Mouse (Mus musculus): ENCODE data around the gene Tagap. TPM values are rescaled to one million over a fixed set of nuclear protein-coding genes. Genes with fewer than 3 reads are reported as not detected.

Tagap gene
- polyA plus RNA-seq, 1 experiment: 0.39 TPM

DNA sequence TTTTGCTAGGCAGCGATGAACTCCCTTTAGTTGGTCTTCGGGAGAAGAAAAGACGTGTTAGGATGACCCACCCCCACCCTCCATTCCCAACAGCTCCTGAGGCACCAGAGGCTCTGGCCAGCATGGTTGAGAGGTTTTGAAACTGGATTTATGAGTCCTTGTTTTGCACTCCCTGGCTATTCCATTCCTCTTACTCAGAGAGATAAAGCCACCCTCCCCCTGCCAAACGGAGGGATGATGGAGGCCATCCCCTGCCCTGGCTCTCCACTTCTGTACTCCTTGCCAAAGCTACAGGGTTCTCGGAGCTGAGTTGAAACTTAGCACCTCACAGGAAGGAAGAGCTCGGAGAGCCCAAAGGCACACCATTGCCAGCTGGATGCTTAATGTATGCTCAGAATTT is 26.6 kb upstream of the Tagap start:
- Histone ChIP-seq H3K4me1 (ENCODE audit: control insufficient read depth, insufficient read depth, low read length) (no peaks in the 10 kb centered on the region), H3K4me3 (replicated peaks; ENCODE audit: insufficient read depth, low read depth, low read length) (no peak overlapping the region), H3K27me3 (ENCODE audit: control insufficient read depth, insufficient read depth, low read length) (no peaks in the 10 kb centered on the region), H3K27ac (ENCODE audit: insufficient read depth, low read length) (no peak overlapping the region)
- TF ChIP-seq POLR2A (IDR thresholded peaks at IDR 0.05; ENCODE audit: borderline replicate concordance, insufficient read depth, low read length): no peak
- no peak for TF ChIP-seq CTCF (IDR thresholded peaks at IDR 0.05; ENCODE audit: borderline replicate concordance, insufficient read depth, low read depth, low read length)
- no peak for DNase-seq
- 68% methylated on average over 6 of the region's 6 CpGs for WGBS

DNA sequence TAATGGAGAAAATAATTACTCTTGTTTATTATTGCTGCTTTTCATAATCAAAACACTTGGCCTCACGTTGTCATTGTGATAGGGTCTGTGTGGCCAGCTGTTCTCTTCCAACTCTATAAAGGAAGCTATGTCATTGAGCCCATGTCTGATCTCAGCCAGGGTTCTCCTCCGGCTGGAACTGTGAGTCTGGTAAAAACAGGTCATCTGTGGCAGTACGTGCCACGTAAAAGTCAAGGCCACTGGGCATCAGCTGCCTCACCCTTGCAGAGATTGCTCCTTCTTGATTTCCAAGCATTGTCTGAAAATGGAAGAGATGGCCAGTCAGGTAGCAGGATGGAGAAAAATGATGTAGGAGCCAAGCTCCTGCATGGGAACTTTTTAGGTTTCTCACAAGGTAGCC is 25.8 kb upstream of the Tagap start:
- no peak for DNase-seq
- WGBS: 76% methylated on average over 4 of the region's 4 CpGs
- no peaks in the 10 kb centered on the region for H3K4me1 ChIP-seq (ENCODE audit: control insufficient read depth, insufficient read depth, low read length)
- H3K27ac ChIP-seq (ENCODE audit: insufficient read depth, low read length): no peak overlapping the region
- no peak overlapping the region for H3K4me3 ChIP-seq (replicated peaks; ENCODE audit: insufficient read depth, low read depth, low read length)
- no peak for TF ChIP-seq CTCF (IDR thresholded peaks at IDR 0.05; ENCODE audit: borderline replicate concordance, insufficient read depth, low read depth, low read length)
- TF ChIP-seq POLR2A (IDR thresholded peaks at IDR 0.05; ENCODE audit: borderline replicate concordance, insufficient read depth, low read length): no peak
- H3K27me3 ChIP-seq (ENCODE audit: control insufficient read depth, insufficient read depth, low read length): no peaks in the 10 kb centered on the region

DNA sequence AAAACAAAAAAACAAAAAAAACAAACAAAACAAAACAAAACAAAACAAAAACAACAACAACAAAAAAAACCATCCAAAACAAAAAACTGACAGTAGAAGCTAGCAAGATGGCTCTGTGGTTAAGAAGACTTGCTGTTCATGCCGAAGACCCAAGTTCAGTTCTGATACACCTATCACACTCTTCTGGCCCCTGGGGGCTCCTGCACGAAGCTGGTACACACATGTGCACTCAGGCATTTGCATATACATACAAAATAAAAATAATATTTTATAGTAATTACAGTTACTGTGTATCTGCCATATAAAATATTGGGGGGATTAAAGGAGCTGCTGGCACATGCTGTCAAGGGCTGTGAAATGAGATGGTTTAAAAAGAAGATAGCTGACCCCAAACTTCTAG is 24.3 kb upstream of the Tagap start:
- DNase-seq: no peak
- 91% methylated on average over 2 of the region's 2 CpGs for WGBS
- TF ChIP-seq POLR2A (IDR thresholded peaks at IDR 0.05; ENCODE audit: borderline replicate concordance, insufficient read depth, low read length): no peak
- TF ChIP-seq CTCF (IDR thresholded peaks at IDR 0.05; ENCODE audit: borderline replicate concordance, insufficient read depth, low read depth, low read length): no peak
- no peak overlapping the region for H3K27ac ChIP-seq (ENCODE audit: insufficient read depth, low read length)
- no peak overlapping the region for H3K4me3 ChIP-seq (replicated peaks; ENCODE audit: insufficient read depth, low read depth, low read length)
- no peaks in the 10 kb centered on the region for H3K27me3 ChIP-seq (ENCODE audit: control insufficient read depth, insufficient read depth, low read length)
- H3K4me1 ChIP-seq (ENCODE audit: control insufficient read depth, insufficient read depth, low read length): no peaks in the 10 kb centered on the region

DNA sequence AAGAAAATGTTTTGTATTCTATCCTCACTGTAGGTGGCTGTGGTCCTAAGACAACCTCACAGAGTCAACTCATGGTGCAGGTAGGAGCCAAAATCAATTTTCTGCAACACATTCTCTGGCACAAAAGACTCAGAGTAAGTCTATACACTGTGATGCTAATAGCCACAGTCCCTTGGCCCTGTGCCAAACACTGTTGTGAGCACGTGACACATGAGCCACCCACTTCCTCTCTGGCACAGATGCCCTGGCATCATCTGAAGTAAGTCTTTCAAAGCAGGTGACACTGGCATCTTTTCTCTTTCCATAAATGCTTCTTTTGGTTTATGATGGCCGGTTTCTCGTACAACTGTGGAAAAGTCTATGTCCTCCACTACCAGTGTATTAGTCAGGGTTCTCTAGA is 23.4 kb upstream of the Tagap start:
- Histone ChIP-seq H3K27ac (ENCODE audit: insufficient read depth, low read length) (no peak overlapping the region), H3K27me3 (ENCODE audit: control insufficient read depth, insufficient read depth, low read length) (no peaks in the 10 kb centered on the region), H3K4me3 (replicated peaks; ENCODE audit: insufficient read depth, low read depth, low read length) (no peak overlapping the region), H3K4me1 (ENCODE audit: control insufficient read depth, insufficient read depth, low read length) (no peaks in the 10 kb centered on the region)
- TF ChIP-seq CTCF (IDR thresholded peaks at IDR 0.05; ENCODE audit: borderline replicate concordance, insufficient read depth, low read depth, low read length) (no peak), POLR2A (IDR thresholded peaks at IDR 0.05; ENCODE audit: borderline replicate concordance, insufficient read depth, low read length) (no peak)
- 49% methylated on average over 3 of the region's 3 CpGs for WGBS
- DNase-seq: no peak

DNA sequence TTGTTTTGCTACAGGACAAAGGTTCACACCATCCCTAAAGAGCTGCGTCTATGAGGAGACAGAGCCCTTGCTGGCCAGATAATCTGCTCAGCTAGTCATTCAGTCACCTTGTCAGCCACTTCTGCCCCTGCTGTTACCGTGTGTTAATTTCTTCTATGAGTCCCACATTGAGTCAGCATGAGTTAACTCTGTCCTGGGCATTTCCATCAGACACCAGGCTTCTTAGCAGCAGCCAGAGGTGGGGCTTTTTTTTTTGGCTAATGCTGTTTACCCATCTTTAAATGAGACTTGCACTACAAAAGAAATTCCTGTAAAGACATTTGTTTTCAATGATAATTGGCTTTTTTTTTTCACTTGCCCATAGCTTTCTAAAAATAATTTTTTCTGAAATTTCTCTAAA is 20.8 kb upstream of the Tagap start:
- H3K4me1 ChIP-seq (ENCODE audit: control insufficient read depth, insufficient read depth, low read length): no peaks in the 10 kb centered on the region
- H3K27me3 ChIP-seq (ENCODE audit: control insufficient read depth, insufficient read depth, low read length): no peaks in the 10 kb centered on the region
- 36% methylated on average over 2 of the region's 2 CpGs for WGBS
- DNase-seq: no peak
- TF ChIP-seq POLR2A (IDR thresholded peaks at IDR 0.05; ENCODE audit: borderline replicate concordance, insufficient read depth, low read length): no peak
- no peak for TF ChIP-seq CTCF (IDR thresholded peaks at IDR 0.05; ENCODE audit: borderline replicate concordance, insufficient read depth, low read depth, low read length)
- H3K27ac ChIP-seq (ENCODE audit: insufficient read depth, low read length): no peak overlapping the region
- H3K4me3 ChIP-seq (replicated peaks; ENCODE audit: insufficient read depth, low read depth, low read length): no peak overlapping the region

DNA sequence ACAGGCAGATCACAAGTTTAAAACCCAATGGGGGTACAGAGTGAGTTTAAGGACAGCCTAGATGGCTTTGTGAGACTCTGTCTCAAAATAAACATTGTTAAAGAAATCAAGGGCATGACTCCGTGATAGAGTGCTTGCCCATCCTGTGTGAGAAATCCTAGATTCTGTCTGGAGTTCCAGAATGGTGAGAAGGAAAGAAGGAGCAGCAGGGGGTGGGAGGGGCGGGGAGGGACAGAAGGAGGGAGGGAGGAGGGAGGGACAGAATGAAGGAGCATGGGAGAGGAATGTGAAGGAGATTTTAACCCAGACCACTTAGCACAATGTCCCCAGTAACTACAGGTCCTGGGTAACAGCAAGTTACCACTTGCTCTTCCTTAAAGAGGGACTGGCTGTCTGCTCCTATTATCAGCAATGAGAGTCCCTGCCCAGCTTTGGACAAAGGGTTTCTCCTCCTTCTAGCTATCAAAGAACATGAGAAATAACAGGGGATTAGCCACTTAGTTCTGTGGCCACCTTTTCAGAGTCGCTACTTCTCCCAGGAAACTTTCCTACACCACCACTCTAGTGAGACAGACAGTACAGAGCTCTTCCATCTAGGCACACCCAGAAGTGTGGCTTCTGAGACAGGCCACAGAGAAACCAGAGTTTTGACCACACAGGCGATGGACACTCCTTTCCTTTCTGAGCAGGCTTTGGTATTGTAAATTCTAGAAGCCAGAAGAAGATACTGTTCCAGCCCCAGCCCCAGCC is 19.7 kb upstream of the Tagap start:
- Histone ChIP-seq H3K4me3 (replicated peaks; ENCODE audit: insufficient read depth, low read depth, low read length) (no peak overlapping the region), H3K4me1 (ENCODE audit: control insufficient read depth, insufficient read depth, low read length) (no peaks in the 10 kb centered on the region), H3K27me3 (ENCODE audit: control insufficient read depth, insufficient read depth, low read length) (no peaks in the 10 kb centered on the region), H3K27ac (ENCODE audit: insufficient read depth, low read length) (no peak overlapping the region)
- WGBS: 48% methylated on average over 4 of the region's 4 CpGs
- DNase-seq: no peak
- TF ChIP-seq CTCF (IDR thresholded peaks at IDR 0.05; ENCODE audit: borderline replicate concordance, insufficient read depth, low read depth, low read length): no peak
- no peak for TF ChIP-seq POLR2A (IDR thresholded peaks at IDR 0.05; ENCODE audit: borderline replicate concordance, insufficient read depth, low read length)

DNA sequence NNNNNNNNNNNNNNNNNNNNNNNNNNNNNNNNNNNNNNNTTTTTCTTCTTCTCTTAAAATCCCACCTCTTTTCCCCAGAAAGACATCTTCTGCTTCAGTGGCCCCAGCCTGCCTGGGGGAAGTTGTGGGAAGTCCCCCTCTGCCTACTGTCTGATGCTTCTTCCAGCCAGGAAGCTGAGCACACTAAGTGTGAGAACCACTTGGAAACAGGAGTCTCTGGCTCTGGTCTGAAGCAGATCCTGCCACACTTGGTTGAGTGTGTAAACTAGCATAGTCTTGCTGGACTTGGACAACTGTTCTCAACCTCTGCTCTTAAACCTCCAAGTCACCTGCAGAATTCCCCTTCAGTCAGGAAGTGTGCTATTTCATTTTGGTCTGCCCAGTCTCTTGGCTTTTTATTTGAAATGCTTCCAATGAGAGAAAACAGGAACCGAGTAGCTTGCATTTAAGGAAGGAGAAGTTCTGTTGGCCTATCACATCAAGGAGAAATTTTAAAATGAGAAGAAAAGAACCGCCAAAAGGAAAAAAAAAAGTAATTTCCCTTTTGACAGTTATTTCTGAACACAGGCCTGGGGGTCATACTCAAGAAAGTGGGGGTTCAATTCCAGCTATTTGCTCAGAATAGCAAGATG is 11.1 kb upstream of the Tagap start:
- Histone ChIP-seq H3K4me1 (ENCODE audit: control insufficient read depth, insufficient read depth, low read length) (no peaks in the 10 kb centered on the region), H3K27me3 (ENCODE audit: control insufficient read depth, insufficient read depth, low read length) (no peaks in the 10 kb centered on the region), H3K27ac (ENCODE audit: insufficient read depth, low read length) (no peak overlapping the region), H3K4me3 (replicated peaks; ENCODE audit: insufficient read depth, low read depth, low read length) (no peak overlapping the region)
- 79% methylated on average over 2 of the region's 2 CpGs for WGBS
- no peak for TF ChIP-seq CTCF (IDR thresholded peaks at IDR 0.05; ENCODE audit: borderline replicate concordance, insufficient read depth, low read depth, low read length)
- no peak for TF ChIP-seq POLR2A (IDR thresholded peaks at IDR 0.05; ENCODE audit: borderline replicate concordance, insufficient read depth, low read length)
- DNase-seq: no peak

DNA sequence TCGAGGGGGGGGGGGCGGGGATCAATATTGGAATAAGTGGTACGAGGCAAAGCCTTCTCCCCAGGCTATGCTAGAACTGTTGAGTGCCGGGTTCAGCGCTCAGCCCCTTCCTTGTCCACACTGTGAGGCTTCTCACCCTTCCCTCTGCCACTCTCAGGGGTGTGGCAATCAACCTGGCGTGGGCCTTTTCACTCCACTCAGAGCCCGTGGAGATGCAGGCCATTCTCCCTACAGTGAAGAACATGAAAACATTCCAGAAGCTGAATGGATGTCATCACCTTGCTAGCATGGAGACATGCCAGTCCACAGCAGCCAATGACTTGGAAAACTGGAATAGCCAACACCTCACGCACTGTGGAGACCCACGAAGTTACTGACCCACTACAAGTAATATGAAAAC is 10.0 kb upstream of the Tagap start:
- Histone ChIP-seq H3K4me1 (ENCODE audit: control insufficient read depth, insufficient read depth, low read length) (no peaks in the 10 kb centered on the region), H3K27me3 (ENCODE audit: control insufficient read depth, insufficient read depth, low read length) (no peaks in the 10 kb centered on the region), H3K4me3 (replicated peaks; ENCODE audit: insufficient read depth, low read depth, low read length) (no peak overlapping the region), H3K27ac (ENCODE audit: insufficient read depth, low read length) (no peak overlapping the region)
- WGBS: 81% methylated on average over 9 of the region's 9 CpGs
- no peak for DNase-seq
- TF ChIP-seq POLR2A (IDR thresholded peaks at IDR 0.05; ENCODE audit: borderline replicate concordance, insufficient read depth, low read length) (no peak), CTCF (IDR thresholded peaks at IDR 0.05; ENCODE audit: borderline replicate concordance, insufficient read depth, low read depth, low read length) (no peak)

All from cerebellum, adult 2 months (tissue).